Mouse (Mus musculus) spleen, postnatal 14 days (tissue): ENCODE results near the gene Setd5.

Source experiments
- DNase-seq, 2 experiments: peaks; one replicate each; pipeline ENCODE4 v3.0.0; 2021 to 2022; ENCODE audit warnings: low spot score in 2 of 2

Gene Setd5

DNA sequence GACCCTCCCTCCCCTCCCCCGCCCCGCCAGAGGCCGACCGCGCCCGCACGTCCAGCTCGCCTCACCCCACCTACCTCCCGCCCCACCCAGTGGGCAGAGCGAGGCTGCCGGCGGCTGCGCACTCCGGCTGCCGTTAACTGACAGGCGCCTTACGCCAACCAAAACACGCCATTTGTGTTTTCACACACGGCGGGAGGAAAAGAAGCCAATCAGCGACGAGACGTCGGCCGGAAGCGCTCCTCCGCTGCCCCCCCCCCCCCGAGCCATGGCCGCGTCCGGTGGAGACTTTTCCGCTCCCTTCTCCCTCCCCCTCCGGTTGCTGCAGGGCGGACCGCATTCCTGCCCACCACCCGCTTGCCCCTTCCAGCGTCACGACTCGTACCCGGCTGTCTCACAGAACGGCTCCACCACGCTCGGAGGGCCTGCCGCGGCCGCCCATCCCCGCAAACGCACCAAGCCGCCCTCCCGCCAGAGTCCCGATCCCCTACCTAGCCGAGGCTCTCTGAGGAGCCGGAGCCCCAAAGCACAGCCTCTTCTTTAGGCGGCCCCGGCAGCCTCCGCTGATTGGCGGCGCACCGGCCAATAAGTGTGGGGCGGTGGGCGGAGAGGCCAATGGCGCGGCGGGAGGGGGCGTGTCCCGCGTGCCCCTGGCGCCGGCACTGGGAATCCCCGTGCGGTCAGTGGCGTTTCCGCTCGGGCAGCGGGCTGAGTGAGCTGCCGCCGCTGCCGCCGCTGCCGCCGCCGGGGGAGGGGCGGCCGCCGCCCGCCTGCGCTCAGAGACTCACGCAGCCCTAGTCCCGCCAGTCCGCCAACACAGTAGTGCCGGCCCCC lies at the start of gene Setd5:
Setd5 (plus strand) TSS at position 680 of the 831 bp plus-strand sequence.
- DNase-seq: peak; percentile 97 to 98

- no peak for DNase-seq
These were observed 49.7 kb upstream of the Setd5 start for GRCm38 (mm10) chr6:113027446-113027845.

DNA sequence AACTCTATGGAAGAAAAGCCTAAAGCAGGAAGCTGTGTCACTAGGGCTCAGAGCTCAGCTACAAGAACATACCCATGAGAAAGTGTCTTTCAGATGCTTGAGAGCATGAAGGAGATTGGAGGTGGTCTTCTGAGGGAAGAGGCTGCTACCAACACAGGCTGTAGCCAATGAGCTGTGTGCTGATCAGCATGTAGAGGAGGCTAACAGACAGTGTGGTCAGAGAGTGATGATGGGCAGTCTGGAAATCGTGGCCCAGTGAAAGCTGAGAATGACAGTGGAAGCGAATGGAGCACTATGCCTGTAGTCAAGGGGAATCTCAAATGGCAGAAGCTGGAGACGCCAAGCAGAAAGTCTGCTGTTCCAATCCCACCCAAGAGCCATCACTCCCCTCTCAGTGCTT lies 48.2 kb upstream of the Setd5 start:
- no peak for DNase-seq

GRCm38 (mm10) chr6:113030553-113030952 lies 46.6 kb upstream of the Setd5 start:
- DNase-seq: no peak

DNA sequence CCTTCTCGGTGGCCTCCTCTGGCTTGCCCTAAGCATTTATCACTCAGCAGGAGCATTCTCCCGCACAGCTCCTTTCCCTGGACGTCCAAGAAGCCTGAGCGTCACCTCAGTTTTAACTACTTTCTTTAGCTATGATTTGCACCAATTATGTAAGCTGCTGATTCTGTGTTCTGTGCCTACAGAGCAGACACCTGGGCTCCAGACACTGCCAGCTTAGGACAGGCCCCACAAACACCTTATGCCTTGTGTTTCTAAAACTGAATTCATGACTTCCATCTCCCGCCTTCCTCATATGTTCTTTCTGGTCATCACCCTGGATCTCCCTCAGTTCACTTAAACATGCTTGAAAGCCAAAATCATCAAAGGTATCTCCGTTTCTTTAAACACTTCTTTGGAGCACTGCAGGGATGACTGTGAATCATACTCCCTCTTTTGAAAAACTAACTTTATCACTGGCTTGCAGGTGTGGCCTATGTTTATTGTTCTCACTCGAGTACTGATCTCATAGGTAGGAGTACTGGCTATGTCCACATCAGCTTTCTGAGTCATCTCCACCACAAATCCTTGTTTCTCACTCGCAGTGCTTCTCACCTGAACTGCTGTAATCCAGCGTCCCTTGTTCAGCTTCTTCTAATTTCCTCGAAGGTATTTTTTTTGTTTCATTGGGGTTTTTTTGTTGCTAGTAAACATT lies 46.0 kb upstream of the Setd5 start:
- no peak for DNase-seq

GRCm38 (mm10) chr6:113032121-113032520 lies 45.0 kb upstream of the Setd5 start:
- no peak for DNase-seq

DNA sequence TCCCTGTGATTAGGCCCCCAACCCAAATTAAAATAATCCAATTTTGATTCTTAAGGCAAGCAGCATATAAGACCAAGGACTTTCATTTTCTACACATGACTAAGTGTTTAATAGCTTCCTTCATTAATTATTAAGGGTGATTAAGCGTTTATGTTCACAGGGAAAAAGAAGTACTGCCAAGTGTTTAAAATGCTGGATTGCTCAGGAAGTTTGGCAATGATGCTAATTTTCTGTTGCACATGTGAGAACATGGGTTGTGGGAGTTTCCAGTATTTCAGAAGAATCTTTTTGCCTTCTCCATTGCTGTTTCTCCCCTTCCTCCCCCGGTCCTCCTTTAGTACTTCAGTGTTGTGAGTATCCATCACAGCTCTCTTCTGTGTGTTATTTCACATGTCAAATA lies 44.0 kb upstream of the Setd5 start:
- DNase-seq: no peak

DNA sequence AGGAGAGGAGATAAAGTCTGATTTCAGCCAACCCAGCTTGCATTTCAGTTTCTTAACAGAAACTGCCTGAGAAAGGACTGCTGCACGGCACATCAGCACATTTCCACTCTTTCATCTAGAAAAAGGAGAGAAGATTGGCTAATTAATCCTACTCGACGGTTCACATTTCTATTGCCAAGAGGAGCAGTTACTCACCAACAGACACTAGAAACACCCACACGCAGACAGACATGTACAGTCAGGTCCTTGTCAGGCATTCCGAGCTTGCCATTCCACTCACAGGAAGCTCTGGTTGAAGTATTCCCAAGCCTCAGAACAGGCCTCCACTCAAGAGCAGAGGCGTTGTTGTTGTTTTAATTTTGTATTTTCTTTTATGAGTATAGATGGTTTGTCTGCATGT lies 42.7 kb upstream of the Setd5 start:
- DNase-seq: no peak

DNA sequence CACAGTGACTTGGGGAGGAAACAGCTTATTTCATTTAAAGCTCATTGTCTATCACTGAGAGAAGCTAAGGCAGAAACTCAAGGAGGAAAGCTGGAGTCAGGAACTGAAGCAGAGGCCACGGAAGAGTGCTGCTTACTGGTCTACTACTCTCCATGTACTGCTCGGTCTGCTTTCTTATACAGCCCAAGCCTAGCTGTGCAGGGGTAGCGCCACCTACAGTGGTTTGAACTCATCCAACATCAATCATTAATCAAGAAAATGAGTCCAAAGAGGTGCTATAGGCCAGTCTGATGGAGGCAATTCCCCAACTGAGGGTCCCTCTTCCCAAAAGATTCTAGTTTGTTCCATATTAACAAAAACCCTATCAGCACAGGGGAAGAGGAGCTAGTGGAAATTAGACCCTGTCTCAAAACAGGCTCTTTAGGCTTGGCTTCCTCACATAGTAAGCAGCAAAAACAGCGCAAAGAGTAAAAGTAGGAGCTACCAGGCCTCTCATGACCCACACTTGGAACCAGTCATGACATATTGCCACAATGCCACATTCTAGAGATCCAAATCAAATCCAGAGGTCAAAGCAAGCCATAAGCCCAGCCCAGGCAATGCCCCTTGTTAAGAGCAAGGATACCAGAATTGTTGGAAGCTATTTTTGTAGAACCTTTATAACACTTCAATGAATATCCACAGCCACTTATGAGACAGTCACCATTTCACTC lies 40.5 kb upstream of the Setd5 start:
- DNase-seq: no peak

DNA sequence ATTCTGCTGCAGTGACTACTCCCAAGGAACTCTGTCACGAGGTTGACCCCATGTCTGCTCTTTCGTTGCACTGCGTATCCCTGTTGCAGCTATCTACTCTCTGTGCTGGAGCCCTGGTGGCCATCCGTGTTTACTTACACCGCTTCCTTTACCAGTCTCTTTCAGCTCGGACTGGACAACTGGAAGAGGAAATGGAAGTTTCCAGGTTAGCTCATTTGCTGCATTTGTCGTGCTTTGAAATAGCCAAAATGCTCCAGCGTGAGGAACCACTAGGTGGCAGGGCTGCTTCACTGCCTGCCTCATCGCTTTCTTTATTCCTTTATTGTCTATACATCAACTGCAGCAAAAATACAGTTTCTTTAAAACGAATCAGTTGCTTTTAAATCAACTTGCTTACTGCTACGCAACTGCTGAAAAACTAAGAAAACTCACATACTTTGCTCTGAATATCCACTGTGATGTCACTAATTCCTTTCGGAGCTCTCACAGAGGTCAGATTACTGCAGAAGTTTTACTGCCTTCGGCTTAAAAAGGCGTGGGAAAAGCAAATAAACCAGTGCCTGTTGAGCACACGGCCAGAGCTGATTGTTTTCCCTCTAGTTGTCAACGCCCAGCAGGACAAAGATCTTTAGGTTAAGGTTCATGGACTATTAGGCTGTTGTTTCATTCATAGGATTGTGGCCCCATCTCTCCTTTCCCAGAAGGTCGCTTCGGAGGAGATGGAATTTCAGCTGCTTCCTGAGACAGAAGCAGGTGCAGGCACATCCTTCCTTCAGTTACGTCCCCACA lies 39.0 kb upstream of the Setd5 start:
- peak; percentile 31 to 59 for DNase-seq

DNA sequence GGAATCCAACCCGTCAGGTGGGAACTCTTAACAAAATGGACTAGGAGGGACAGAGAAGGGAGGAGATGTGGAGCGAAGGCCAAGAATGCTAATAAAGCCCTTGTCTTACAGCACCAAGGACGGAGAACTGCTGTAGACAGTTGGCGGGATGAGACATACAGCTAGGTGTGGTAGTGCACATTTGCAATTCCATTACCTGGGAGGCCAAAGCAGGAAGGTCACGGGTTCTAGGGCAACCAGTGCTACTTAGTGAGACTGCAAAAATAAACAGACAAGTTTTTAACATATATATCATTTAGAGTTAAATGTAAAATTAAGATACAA lies 38.5 kb upstream of the Setd5 start:
- DNase-seq: no peak

- no peak for DNase-seq
These were observed 36.8 kb upstream of the Setd5 start for GRCm38 (mm10) chr6:113040319-113040718.

DNA sequence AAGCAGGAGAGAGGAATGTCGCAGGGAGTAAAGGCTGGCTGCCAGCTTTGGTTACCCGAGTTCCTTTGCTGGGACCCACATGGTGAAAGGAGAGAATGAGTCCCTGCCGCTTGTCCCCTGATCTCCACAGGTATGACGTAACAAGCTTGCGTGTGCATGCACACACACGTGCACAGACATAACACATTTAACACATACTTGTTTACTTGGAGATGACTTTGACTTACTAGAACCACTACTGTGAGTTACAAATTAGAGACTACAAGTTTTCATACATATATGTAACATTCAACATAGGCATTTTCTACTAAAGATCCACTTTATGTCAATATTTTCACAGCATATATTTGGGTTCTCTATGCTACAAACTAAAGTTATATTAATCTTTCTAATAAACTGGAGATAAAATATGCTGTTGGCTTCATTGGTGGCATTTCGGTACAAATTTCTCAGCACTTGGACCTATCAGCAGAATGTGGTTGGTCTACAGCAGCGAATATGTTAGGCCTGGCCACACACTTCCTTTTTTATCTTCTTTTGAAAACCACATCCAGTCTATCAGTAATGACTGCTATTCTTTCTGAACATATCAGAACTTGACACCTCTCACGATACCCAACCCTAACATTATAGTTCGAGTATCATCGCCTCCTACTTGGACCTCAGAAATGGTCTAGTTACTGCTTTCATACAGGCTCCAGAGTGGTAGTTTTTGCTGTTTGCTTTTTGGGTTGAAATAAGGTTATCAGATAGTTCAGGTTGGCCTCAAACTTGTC lies 35.8 kb upstream of the Setd5 start:
- no peak for DNase-seq

- no peak for DNase-seq
These were observed 31.6 kb upstream of the Setd5 start for GRCm38 (mm10) chr6:113045575-113045974.

GRCm38 (mm10) chr6:113046041-113046975 lies 30.9 kb upstream of the Setd5 start, which contains the start of gene Thumpd3:
TSS of gene Thumpd3 (plus strand) at chr6:113046225.
- DNase-seq: peak; percentile 89 to 95

GRCm38 (mm10) chr6:113047016-113047746 lies 30.0 kb upstream of the Setd5 start:
- peak in 1 of 2 experiments; percentile 17 for DNase-seq

GRCm38 (mm10) chr6:113048371-113048770 lies 28.8 kb upstream of the Setd5 start:
- no peak for DNase-seq

- DNase-seq: no peak
These were observed 28.0 kb upstream of the Setd5 start for GRCm38 (mm10) chr6:113049159-113049558.

DNA sequence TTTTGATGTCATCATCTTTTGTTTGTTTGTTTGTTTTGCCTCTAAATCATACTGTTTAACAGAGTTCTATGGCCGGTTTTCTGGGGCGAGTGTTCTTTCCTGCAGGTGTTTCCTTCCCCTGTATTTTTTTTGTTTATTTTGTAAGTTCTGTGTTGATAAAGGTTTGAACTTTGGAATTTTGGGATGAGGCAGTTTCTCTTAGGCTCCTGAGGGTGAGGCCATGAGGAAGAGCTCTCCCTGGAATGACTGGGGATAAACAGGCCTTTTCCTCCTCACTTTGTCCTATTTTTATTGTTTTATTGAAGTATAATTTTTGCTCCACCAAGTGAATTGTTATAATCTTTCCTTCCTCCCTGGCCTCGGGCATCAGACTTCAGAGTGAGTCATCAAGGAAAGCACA lies 24.2 kb upstream of the Setd5 start:
- DNase-seq: no peak
